Mouse (Mus musculus) liver, embryonic 15.5 days (tissue): Measurements from ENCODE around the gene Gm5741. TPM values are rescaled to one million over a fixed set of nuclear protein-coding genes. Genes with fewer than 3 reads are reported as not detected.
A peak's percentile ranks its signal among the peaks of the same experiment; 100 is the strongest.

Source experiments
- ATAC-seq: fragments of 200-750 bp; cut with Nextera tagmentation; 2 replicates; pipeline ENCODE4 v1.8.0; 2017; ENCODE audit warnings: moderate number of reproducible peaks, mild to moderate bottlenecking, moderate library complexity; ENCODE audit not compliant: insufficient read depth
- H3K27ac ChIP-seq: fragments of 300-500 bp; sonication (generic); replicated peaks from 2 replicates; pipeline ENCODE4 v1.5.1; 2015; ENCODE audit warnings: mild to moderate bottlenecking, inconsistent platforms
- H3K27me3 ChIP-seq: fragments of 300-500 bp; sonication (generic); 2 replicates; pipeline ENCODE4 v1.6.1; 2015; ENCODE audit warnings: mild to moderate bottlenecking, inconsistent platforms
- H3K36me3 ChIP-seq: fragments of 300-500 bp; sonication (generic); replicated peaks from 2 replicates; pipeline ENCODE4 v1.6.1; 2015; ENCODE audit warnings: moderate library complexity, mild to moderate bottlenecking, inconsistent platforms
- H3K4me1 ChIP-seq: fragments of 300-500 bp; sonication (generic); replicated peaks from 2 replicates; pipeline ENCODE4 v1.6.1; 2015; ENCODE audit warnings: inconsistent platforms
- H3K4me2 ChIP-seq: fragments of 300-500 bp; sonication (generic); 2 replicates; pipeline ENCODE4 v1.6.1; 2015; ENCODE audit warnings: moderate library complexity, mild to moderate bottlenecking, inconsistent platforms
- H3K4me3 ChIP-seq: fragments of 300-500 bp; sonication (generic); replicated peaks from 2 replicates; pipeline ENCODE4 v1.5.1; 2015; ENCODE audit warnings: mild to moderate bottlenecking, inconsistent platforms
- H3K9ac ChIP-seq: fragments of 300-500 bp; sonication (generic); 2 replicates; pipeline ENCODE4 v1.6.1; 2015; ENCODE audit warnings: moderate library complexity, mild to moderate bottlenecking, inconsistent platforms
- H3K9me3 ChIP-seq: fragments of 300-500 bp; sonication (generic); replicated peaks from 2 replicates; pipeline ENCODE4 v1.6.1; 2016; ENCODE audit warnings: inconsistent platforms
- WGBS: fragments of 180-500 bp; shearing (Covaris S2); methylation state at CpG from one replicate; pipeline ENCODE4 v1.1.7; 2015; ENCODE audit warnings: mixed read lengths; ENCODE audit not compliant: insufficient replicate concordance; 5-methylcytosine and 5-hydroxymethylcytosine counted together
- microRNA-seq: library from miRNA; unstranded; fragments of <30 nt; microRNA quantifications from one replicate; pipeline ENCODE4, GENCODE M21; 2016
- polyA plus RNA-seq: library from polyadenylated mRNA; unstranded; fragments of >200 nt; fragmentation: Nextera tagmentation; extraction: Ambion mirVana; gene quantifications from 2 replicates; pipeline ENCODE4 v1.2.1, GENCODE M21; 2015

Gm5741 gene
- polyA plus RNA-seq, 1 experiment from 2014 or later = not detected

- Histone ChIP-seq H3K4me2 (peak overlapping the region; percentile 91), H3K9ac (peak overlapping the region; percentile 98; the same call in 1 of the 2 replicates), H3K27ac (no peak overlapping the region), H3K4me3 (peak overlapping the region; percentile 86), H3K4me1 (peaks cover 63% of the 10 kb centered on the region), H3K36me3 (peaks cover 59% of the 10 kb centered on the region), H3K27me3 (no peaks in the 10 kb centered on the region), H3K9me3 (no peaks in the 10 kb centered on the region)
- WGBS = 75% methylated on average over 14 of the region's 14 CpGs
- no peak for ATAC-seq
Measured at GRCm38 (mm10) chr8:85029271-85029670, 38.5 kb downstream of the Gm5741 start.

- WGBS = 17% methylated on average over 2 of the region's 2 CpGs
Measured at GRCm38 (mm10) chr8:85027922-85028321, 39.9 kb downstream of the Gm5741 start.

GRCm38 (mm10) chr8:85027516-85027855 lies 40.3 kb downstream of the Gm5741 start:
- H3K4me1 ChIP-seq = peaks cover 57% of the 10 kb centered on the region
- no peak for ATAC-seq
- WGBS = under 1% methylated on average over 13 of the region's 13 CpGs

More at GRCm38 (mm10) chr8:85027922-85028321, 39.9 kb downstream of the Gm5741 start:
- Histone ChIP-seq H3K36me3 (peaks cover 58% of the 10 kb centered on the region), H3K4me3 (peak overlapping the region; percentile 86), H3K4me2 (peak overlapping the region; percentile 91), H3K4me1 (peaks cover 60% of the 10 kb centered on the region), H3K27ac (peak overlapping the region; percentile 94), H3K27me3 (no peaks in the 10 kb centered on the region), H3K9me3 (no peaks in the 10 kb centered on the region), H3K9ac (peak overlapping the region; percentile 98)
- ATAC-seq = no peak

GRCm38 (mm10) chr8:85026670-85027515 lies 40.9 kb downstream of the Gm5741 start, which contains the start of gene Trir:
TSS of gene Trir (plus strand) at chr8:85026823.
- ATAC-seq = peak; percentile 77
- Histone ChIP-seq H3K4me3 (peak within 1 kb of the TSS; percentile 86), H3K9ac (peak within 1 kb of the TSS; percentile 98), H3K4me1 (peaks cover 53% of the 10 kb centered on the region), H3K4me2 (peak within 1 kb of the TSS; percentile 91), H3K36me3 (peaks cover 58% of the 10 kb centered on the region), H3K27me3 (no peaks in the 10 kb centered on the region), H3K9me3 (no peaks in the 10 kb centered on the region), H3K27ac (peak within 1 kb of the TSS; percentile 94)
- under 1% methylated on average over 75 of the region's 75 CpGs for WGBS

More at GRCm38 (mm10) chr8:85027516-85027855, 40.3 kb downstream of the Gm5741 start:
- peak overlapping the region; percentile 91 for H3K4me2 ChIP-seq
- peak overlapping the region; percentile 86 for H3K4me3 ChIP-seq
- H3K36me3 ChIP-seq = peaks cover 58% of the 10 kb centered on the region
- H3K9me3 ChIP-seq = no peaks in the 10 kb centered on the region
- H3K9ac ChIP-seq = peak overlapping the region; percentile 98
- peak overlapping the region; percentile 94 for H3K27ac ChIP-seq
- H3K27me3 ChIP-seq = no peaks in the 10 kb centered on the region

- WGBS = 2% methylated on average over 30 of the region's 30 CpGs
- H3K27ac ChIP-seq = peak within 1 kb of the TSS; percentile 94
- H3K9ac ChIP-seq = peak within 1 kb of the TSS; percentile 75
- H3K36me3 ChIP-seq = peaks cover 58% of the 10 kb centered on the region
- H3K9me3 ChIP-seq = no peaks in the 10 kb centered on the region
- peak; percentile 79 for ATAC-seq
- peak within 1 kb of the TSS; percentile 91 for H3K4me2 ChIP-seq
- peak within 1 kb of the TSS; percentile 86 for H3K4me3 ChIP-seq
- H3K4me1 ChIP-seq = peaks cover 52% of the 10 kb centered on the region
- H3K27me3 ChIP-seq = no peaks in the 10 kb centered on the region
Measured at GRCm38 (mm10) chr8:85025098-85025932, 42.5 kb downstream of the Gm5741 start, which contains the start of gene Asna1. TSS of gene Asna1 (minus strand) at chr8:85025281.

- H3K4me3 ChIP-seq = peak overlapping the region; percentile 86
- peaks cover 38% of the 10 kb centered on the region for H3K4me1 ChIP-seq
- peak overlapping the region; percentile 91 for H3K4me2 ChIP-seq
- H3K9ac ChIP-seq = no peak overlapping the region
- 85% methylated on average over 3 of the region's 3 CpGs for WGBS
- H3K27me3 ChIP-seq = no peaks in the 10 kb centered on the region
- H3K27ac ChIP-seq = no peak overlapping the region
- ATAC-seq = no peak
- H3K9me3 ChIP-seq = no peaks in the 10 kb centered on the region
- peaks cover 58% of the 10 kb centered on the region for H3K36me3 ChIP-seq
Measured at GRCm38 (mm10) chr8:85023846-85024245, 43.9 kb downstream of the Gm5741 start.

GRCm38 (mm10) chr8:85021514-85022055 lies 46.2 kb downstream of the Gm5741 start:
- peaks cover 67% of the 10 kb centered on the region for H3K36me3 ChIP-seq
- no peaks in the 10 kb centered on the region for H3K27me3 ChIP-seq
- no peak overlapping the region for H3K4me2 ChIP-seq
- no peak overlapping the region for H3K9ac ChIP-seq
- no peak overlapping the region for H3K4me3 ChIP-seq
- WGBS = 81% methylated on average over 3 of the region's 3 CpGs
- no peaks in the 10 kb centered on the region for H3K9me3 ChIP-seq
- ATAC-seq = no peak
- H3K4me1 ChIP-seq = peaks cover 26% of the 10 kb centered on the region
- no peak overlapping the region for H3K27ac ChIP-seq

Small RNAs within 50 kb of the gene (microRNA-seq; reads per million reads assigned to microRNA genes)
- 7.9 reads per million, percentile 24 among the genes with 10 or more reads in this experiment for gene Gm23388
- 1.3 reads per million for gene Mir7070

Other genes with a start within 250 kb of the Gm5741 start
- 2.9 and 3.4 TPM in 2 replicates for gene Dand5, start 245.2 kb downstream of the Gm5741 start, polyA plus RNA-seq
- gene Gadd45gip1, start 236.5 kb downstream of the Gm5741 start, polyA plus RNA-seq = 42.4 and 44.9 TPM in 2 replicates
- 293 and 323 TPM in 2 replicates for gene Rad23a, start 227.3 kb downstream of the Gm5741 start, polyA plus RNA-seq
- gene Calr, start 221.0 kb downstream of the Gm5741 start, polyA plus RNA-seq = 471 and 504 TPM in 2 replicates
- gene Farsa, start 211.0 kb downstream of the Gm5741 start, polyA plus RNA-seq = 58.8 and 61.9 TPM in 2 replicates
- gene Syce2, start 195.9 kb downstream of the Gm5741 start, polyA plus RNA-seq = 50.1 and 55.0 TPM in 2 replicates
- gene Gcdh, start 174.1 kb downstream of the Gm5741 start, polyA plus RNA-seq = 55.1 and 67.9 TPM in 2 replicates
- 443 and 534 TPM in 2 replicates for gene Klf1, start 166.1 kb downstream of the Gm5741 start, polyA plus RNA-seq
- 11.4 and 12.7 TPM in 2 replicates for gene Dnase2a, start 159.4 kb downstream of the Gm5741 start, polyA plus RNA-seq
- 0.06 and 0.23 TPM in 2 replicates for gene Mast1, start 130.6 kb downstream of the Gm5741 start, polyA plus RNA-seq
- 0.18 and 0.40 TPM in 2 replicates for gene Rtbdn, start 121.0 kb downstream of the Gm5741 start, polyA plus RNA-seq
- gene Gm49661, start 98.5 kb downstream of the Gm5741 start, polyA plus RNA-seq = not detected in 2 replicates
- gene Prdx2, start 98.4 kb downstream of the Gm5741 start, polyA plus RNA-seq = 1,960 and 2,082 TPM in 2 replicates
- 101 TPM in 2 replicates for gene Rnaseh2a, start 98.2 kb downstream of the Gm5741 start, polyA plus RNA-seq
- 18.2 and 22.1 TPM in 2 replicates for gene Junb, start 89.3 kb downstream of the Gm5741 start, polyA plus RNA-seq
- gene Hook2, start 77.4 kb downstream of the Gm5741 start, polyA plus RNA-seq = 6.5 and 8.6 TPM in 2 replicates
- gene Best2, start 53.5 kb downstream of the Gm5741 start, polyA plus RNA-seq = not detected in 2 replicates
- 59.7 and 59.9 TPM in 2 replicates for gene Asna1, start 42.7 kb downstream of the Gm5741 start, polyA plus RNA-seq
- 59.8 and 63.4 TPM in 2 replicates for gene Trir, start 41.2 kb downstream of the Gm5741 start, polyA plus RNA-seq
- gene Tnpo2, start 31.1 kb downstream of the Gm5741 start, polyA plus RNA-seq = 19.3 and 20.5 TPM in 2 replicates
- 9.9 and 11.0 TPM in 2 replicates for gene Fbxw9, start 7.9 kb downstream of the Gm5741 start, polyA plus RNA-seq
- gene Dhps, start 3.8 kb upstream of the Gm5741 start, polyA plus RNA-seq = 28.4 and 28.7 TPM in 2 replicates
- 55.6 and 58.5 TPM in 2 replicates for gene Wdr83os, start 12.8 kb upstream of the Gm5741 start, polyA plus RNA-seq
- 21.6 and 26.5 TPM in 2 replicates for gene Wdr83, start 13.3 kb upstream of the Gm5741 start, polyA plus RNA-seq
- 29.9 and 33.2 TPM in 2 replicates for gene Man2b1, start 15.3 kb upstream of the Gm5741 start, polyA plus RNA-seq
- 2.1 and 2.8 TPM in 2 replicates for gene Zfp791, start 55.1 kb upstream of the Gm5741 start, polyA plus RNA-seq
- gene Cks1brt, start 83.9 kb upstream of the Gm5741 start, polyA plus RNA-seq = not detected in 2 replicates
- not detected in 2 replicates for gene Olfr371, start 158.0 kb upstream of the Gm5741 start, polyA plus RNA-seq
- 80.8 and 84.4 TPM in 2 replicates for gene Orc6, start 231.7 kb upstream of the Gm5741 start, polyA plus RNA-seq
- 85.1 and 92.3 TPM in 2 replicates for gene Vps35, start 231.8 kb upstream of the Gm5741 start, polyA plus RNA-seq